Mouse (Mus musculus) large intestine, adult 2 months (tissue): ENCODE measurements around the gene Tcp11. TPM values are rescaled to one million over a fixed set of nuclear protein-coding genes. Genes with fewer than 3 reads are reported as not detected.

Experiments
- DNase-seq: peaks from one replicate; pipeline ENCODE4 v3.0.0-alpha.2; 2012; ENCODE audit warnings: low read depth, low spot score
- WGBS: fragments of 180-500 bp; shearing (Covaris S2); methylation state at CpG from one replicate; pipeline ENCODE4 v1.1.7; 2018; 5-methylcytosine and 5-hydroxymethylcytosine counted together
- polyA plus RNA-seq: library from polyadenylated mRNA; depleted of rRNA; stranded (reverse); fragments of >200 nt; gene quantifications from 2 replicates; pipeline ENCODE4 v1.2.3, GENCODE M21; 2012; rRNA removed

Tcp11 gene
- polyA plus RNA-seq, result 1.0 and 1.3 TPM in 2 replicates

- DNase-seq, result peak; percentile 13
- WGBS, result 2% methylated on average over 56 of the region's 57 CpGs
Observed at GRCm38 (mm10) chr17:28080045-28080816, at the start of gene Tcp11. TSS of gene Tcp11 (minus strand) at chr17:28080639.

DNA sequence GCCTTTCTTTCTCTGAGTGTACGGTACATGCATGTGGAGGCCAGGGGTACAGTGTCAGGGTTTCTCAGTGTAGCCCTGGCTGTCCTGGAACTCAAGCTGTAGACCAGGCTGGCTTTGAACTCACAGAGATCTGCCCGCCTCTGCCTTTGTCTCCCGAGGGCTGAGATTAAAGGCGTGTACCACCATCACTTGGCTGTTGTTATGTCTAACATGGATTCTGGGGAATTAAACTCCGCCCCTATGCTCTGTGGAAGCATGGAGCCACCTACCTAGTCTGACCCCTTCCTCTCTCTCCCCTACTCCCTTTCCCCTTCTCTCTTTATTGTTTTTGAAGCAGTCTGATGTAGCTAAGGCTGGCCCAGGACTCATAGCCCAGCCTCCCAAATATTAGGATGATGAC is 49.4 kb upstream of the Tcp11 start:
- WGBS, result 87% methylated on average over 5 of the region's 5 CpGs
- DNase-seq, result no peak

GRCm38 (mm10) chr17:28124368-28124767 is 43.9 kb upstream of the Tcp11 start:
- DNase-seq, result no peak
- WGBS, result 52% methylated on average over 8 of the region's 8 CpGs

DNA sequence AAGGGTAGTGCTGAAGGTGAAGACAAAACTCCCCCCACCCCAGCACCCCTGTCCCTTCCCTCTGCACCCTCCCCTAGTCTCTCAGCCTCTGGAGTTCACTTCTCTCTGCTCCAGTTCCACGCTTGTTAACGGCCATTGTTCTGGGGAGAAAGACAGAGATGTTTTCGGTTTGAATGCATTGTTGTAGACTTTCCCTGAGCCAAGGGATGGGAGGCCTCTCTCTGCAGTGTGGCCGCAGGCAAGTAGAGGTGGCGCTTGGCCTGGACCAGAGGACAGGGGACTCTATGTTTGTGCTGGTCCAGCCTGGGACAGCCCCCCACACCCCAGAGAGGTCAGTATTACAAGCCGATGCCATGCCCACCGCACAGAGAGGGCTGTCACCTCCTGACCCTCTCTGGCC is 43.2 kb upstream of the Tcp11 start:
- WGBS, result 59% methylated on average over 7 of the region's 7 CpGs

GRCm38 (mm10) chr17:28122949-28123348 is 42.5 kb upstream of the Tcp11 start:
- WGBS, result 77% methylated on average over 13 of the region's 13 CpGs
- DNase-seq, result no peak

More for the DNA sequence above, 43.2 kb upstream of the Tcp11 start:
- DNase-seq, result no peak

DNA sequence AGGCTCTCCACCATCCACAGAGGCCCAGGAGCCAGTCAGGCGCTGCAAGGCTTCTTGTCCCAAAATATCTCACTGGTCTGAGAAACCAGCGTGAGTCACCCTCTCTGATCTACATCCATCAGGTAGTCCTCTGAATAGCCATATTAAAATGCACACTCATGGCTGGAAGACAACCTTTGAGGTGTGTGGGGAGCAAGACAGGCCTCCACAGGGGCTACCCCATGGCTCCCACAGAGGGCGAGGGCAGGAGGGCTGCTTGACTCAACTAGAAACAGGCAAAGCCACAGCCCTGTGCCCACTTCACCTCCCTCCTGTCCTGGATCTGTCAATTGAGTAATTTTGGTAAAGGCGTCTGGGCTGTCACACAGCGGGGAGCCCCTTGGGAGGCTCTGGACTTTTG is 40.0 kb upstream of the Tcp11 start:
- no peak for DNase-seq
- WGBS, result 92% methylated on average over 5 of the region's 5 CpGs

- DNase-seq, result no peak
- WGBS, result 37% methylated on average over 19 of the region's 19 CpGs
Observed at GRCm38 (mm10) chr17:28117451-28118209, 37.2 kb upstream of the Tcp11 start.

DNA sequence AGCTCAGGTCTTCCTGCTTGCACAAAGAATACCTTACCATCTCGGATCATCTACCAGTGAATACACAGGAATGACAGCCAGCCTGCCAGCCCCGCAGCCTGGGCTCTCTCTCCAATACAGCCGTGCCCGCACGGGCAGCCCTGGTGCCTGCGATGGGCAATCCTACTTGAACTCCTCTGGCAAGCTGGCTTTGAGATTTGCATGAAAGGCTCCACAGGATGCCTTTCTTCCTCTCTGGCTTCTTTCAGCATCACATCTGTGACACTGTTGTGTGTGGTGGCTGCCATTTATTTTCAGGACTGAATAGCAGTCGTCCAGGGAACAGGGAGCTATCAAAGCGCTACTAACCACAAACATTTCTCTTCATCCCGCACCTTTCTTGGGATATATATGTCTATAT is 35.9 kb upstream of the Tcp11 start:
- WGBS, result 89% methylated on average over 9 of the region's 9 CpGs
- no peak for DNase-seq

GRCm38 (mm10) chr17:28112266-28112665 is 31.8 kb upstream of the Tcp11 start:
- no peak for DNase-seq
- 88% methylated on average over 8 of the region's 8 CpGs for WGBS

- WGBS, result 27% methylated on average over 14 of the region's 14 CpGs
- no peak for DNase-seq
Observed at GRCm38 (mm10) chr17:28107275-28107674, 26.8 kb upstream of the Tcp11 start.

- 80% methylated on average over 6 of the region's 6 CpGs for WGBS
- DNase-seq, result no peak
Observed at GRCm38 (mm10) chr17:28106352-28106751, 25.9 kb upstream of the Tcp11 start.

GRCm38 (mm10) chr17:28104416-28104815 is 24.0 kb upstream of the Tcp11 start:
- WGBS, result 47% methylated on average over 6 of the region's 6 CpGs
- no peak for DNase-seq

GRCm38 (mm10) chr17:28101902-28102319 is 21.5 kb upstream of the Tcp11 start:
- DNase-seq, result no peak
- WGBS, result 35% methylated on average over 10 of the region's 10 CpGs

DNA sequence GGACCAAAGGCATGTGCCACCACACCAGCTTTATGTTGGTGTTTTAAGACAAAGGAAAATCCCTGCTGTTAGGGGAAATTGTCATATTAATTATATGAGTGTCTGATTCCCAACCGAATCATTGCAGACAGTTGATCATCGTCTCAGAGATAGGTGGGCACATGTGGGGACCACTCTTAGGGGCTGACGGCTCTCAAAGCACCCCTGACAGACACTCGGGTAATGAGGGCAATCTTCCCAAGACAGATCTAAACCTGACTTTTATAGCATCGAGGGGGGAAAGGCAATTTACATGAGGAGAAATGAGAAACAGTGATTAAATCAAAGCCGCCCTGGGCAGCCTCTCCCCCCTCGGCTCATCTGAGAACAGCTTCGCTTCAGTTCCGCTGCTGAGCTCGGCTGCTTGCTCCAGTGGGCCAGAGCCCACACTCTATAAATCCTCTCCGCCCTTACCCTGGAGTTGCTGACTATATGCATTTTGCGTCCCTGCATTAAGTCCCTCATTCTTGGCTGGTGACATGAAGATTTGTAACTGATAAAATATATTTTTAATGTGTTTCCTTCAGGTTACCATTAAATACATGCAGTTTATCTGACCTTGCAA is 20.9 kb upstream of the Tcp11 start:
- 47% methylated on average over 12 of the region's 12 CpGs for WGBS
- no peak for DNase-seq

GRCm38 (mm10) chr17:28100669-28101068 is 20.2 kb upstream of the Tcp11 start:
- DNase-seq, result no peak
- 81% methylated on average over 1 of the region's 1 CpGs for WGBS

DNA sequence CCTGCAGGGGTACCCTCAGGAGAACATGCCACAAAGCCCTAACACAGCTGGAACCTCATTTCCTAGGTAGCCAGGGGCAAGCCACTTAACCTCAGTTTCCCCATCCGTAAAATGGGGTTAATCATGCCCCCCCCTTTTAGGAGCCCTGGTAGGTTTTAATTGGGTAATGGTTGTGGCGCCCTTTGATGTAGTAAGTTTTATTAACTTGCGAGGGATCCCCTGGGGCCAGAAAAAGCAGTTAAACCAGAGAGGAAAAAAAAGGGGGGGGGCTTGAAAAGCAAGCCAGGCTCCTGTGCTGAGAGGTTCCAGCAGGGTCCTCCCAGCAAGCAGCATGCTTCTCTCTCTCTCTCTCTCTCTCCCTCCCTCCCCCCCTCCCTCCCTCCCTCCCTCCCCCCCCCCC is 18.6 kb upstream of the Tcp11 start:
- WGBS, result 60% methylated on average over 3 of the region's 3 CpGs

GRCm38 (mm10) chr17:28097308-28097707 is 16.9 kb upstream of the Tcp11 start:
- DNase-seq, result no peak
- 79% methylated on average over 13 of the region's 13 CpGs for WGBS

More for the DNA sequence above, 18.6 kb upstream of the Tcp11 start:
- DNase-seq, result no peak

GRCm38 (mm10) chr17:28096418-28096817 is 16.0 kb upstream of the Tcp11 start:
- 69% methylated on average over 10 of the region's 10 CpGs for WGBS
- no peak for DNase-seq

DNA sequence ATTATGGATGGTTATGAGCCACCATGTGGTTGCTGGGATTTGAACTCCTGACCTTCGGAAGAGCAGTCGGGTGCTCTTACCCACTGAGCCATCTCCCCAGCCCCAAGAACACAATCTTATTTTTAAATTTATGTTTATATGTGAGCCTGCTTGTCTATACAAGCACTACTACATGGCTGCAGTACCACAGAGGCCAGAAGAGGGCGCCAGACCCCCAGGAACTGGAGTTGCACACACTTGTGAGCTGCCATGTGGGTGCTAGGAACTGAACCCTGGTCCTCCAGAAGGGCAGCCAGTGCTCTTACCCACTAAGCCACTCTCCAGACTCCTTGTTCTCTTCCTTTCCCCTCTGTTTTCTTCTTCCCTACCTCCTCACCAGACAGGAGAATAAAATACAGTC is 13.4 kb upstream of the Tcp11 start:
- DNase-seq, result no peak
- 82% methylated on average over 3 of the region's 3 CpGs for WGBS

- WGBS, result 95% methylated on average over 2 of the region's 2 CpGs
- no peak for DNase-seq
Observed at GRCm38 (mm10) chr17:28092297-28092696, 11.9 kb upstream of the Tcp11 start.

- no peak for DNase-seq
- WGBS, result 92% methylated on average over 6 of the region's 6 CpGs
Observed at GRCm38 (mm10) chr17:28088718-28089117, 8.3 kb upstream of the Tcp11 start.
